Mouse (Mus musculus) liver, embryonic 15.5 days (tissue): ENCODE data around the gene Schip1. TPM values are rescaled to one million over a fixed set of nuclear protein-coding genes. Genes with fewer than 3 reads are reported as not detected.

Experiments
- ATAC-seq: fragments of 200-750 bp; cut with Nextera tagmentation; 2 replicates; pipeline ENCODE4 v1.8.0; 2017; ENCODE audit warnings: moderate number of reproducible peaks, mild to moderate bottlenecking, moderate library complexity; ENCODE audit not compliant: insufficient read depth
- H3K27ac ChIP-seq: fragments of 300-500 bp; sonication (generic); replicated peaks from 2 replicates; pipeline ENCODE4 v1.5.1; 2015; ENCODE audit warnings: mild to moderate bottlenecking, inconsistent platforms
- H3K27me3 ChIP-seq: fragments of 300-500 bp; sonication (generic); 2 replicates; pipeline ENCODE4 v1.6.1; 2015; ENCODE audit warnings: mild to moderate bottlenecking, inconsistent platforms
- H3K36me3 ChIP-seq: fragments of 300-500 bp; sonication (generic); replicated peaks from 2 replicates; pipeline ENCODE4 v1.6.1; 2015; ENCODE audit warnings: moderate library complexity, mild to moderate bottlenecking, inconsistent platforms
- H3K4me1 ChIP-seq: fragments of 300-500 bp; sonication (generic); replicated peaks from 2 replicates; pipeline ENCODE4 v1.6.1; 2015; ENCODE audit warnings: inconsistent platforms
- H3K4me2 ChIP-seq: fragments of 300-500 bp; sonication (generic); 2 replicates; pipeline ENCODE4 v1.6.1; 2015; ENCODE audit warnings: moderate library complexity, mild to moderate bottlenecking, inconsistent platforms
- H3K4me3 ChIP-seq: fragments of 300-500 bp; sonication (generic); replicated peaks from 2 replicates; pipeline ENCODE4 v1.5.1; 2015; ENCODE audit warnings: mild to moderate bottlenecking, inconsistent platforms
- H3K9ac ChIP-seq: fragments of 300-500 bp; sonication (generic); 2 replicates; pipeline ENCODE4 v1.6.1; 2015; ENCODE audit warnings: moderate library complexity, mild to moderate bottlenecking, inconsistent platforms
- H3K9me3 ChIP-seq: fragments of 300-500 bp; sonication (generic); replicated peaks from 2 replicates; pipeline ENCODE4 v1.6.1; 2016; ENCODE audit warnings: inconsistent platforms
- WGBS: fragments of 180-500 bp; shearing (Covaris S2); methylation state at CpG from one replicate; pipeline ENCODE4 v1.1.7; 2015; ENCODE audit warnings: mixed read lengths; ENCODE audit not compliant: insufficient replicate concordance; 5-methylcytosine and 5-hydroxymethylcytosine counted together
- polyA plus RNA-seq: library from polyadenylated mRNA; unstranded; fragments of >200 nt; fragmentation: Nextera tagmentation; extraction: Ambion mirVana; gene quantifications from 2 replicates; pipeline ENCODE4 v1.2.1, GENCODE M21; 2015

The Schip1 gene
- polyA plus RNA-seq = 2.0 and 2.4 TPM in 2 replicates

GRCm38 (mm10) chr3:68064731-68065130 lies at the start of gene Schip1:
TSS of gene Schip1 (plus strand) at chr3:68064802.
- Histone ChIP-seq H3K4me1 (no peaks in the 10 kb centered on the region), H3K36me3 (no peaks in the 10 kb centered on the region), H3K4me2 (no peak within 1 kb of the TSS), H3K27me3 (no peaks in the 10 kb centered on the region), H3K9ac (no peak within 1 kb of the TSS), H3K27ac (no peak within 1 kb of the TSS), H3K9me3 (no peaks in the 10 kb centered on the region), H3K4me3 (no peak within 1 kb of the TSS)
- ATAC-seq = no peak
- whole genome bisulfite sequencing = 30% methylated on average over 12 of the region's 12 CpGs

GRCm38 (mm10) chr3:68015786-68016185 lies 48.8 kb upstream of the Schip1 start:
- no peak overlapping the region for H3K9ac ChIP-seq
- H3K4me2 ChIP-seq = no peak overlapping the region
- H3K27me3 ChIP-seq = no peaks in the 10 kb centered on the region
- WGBS = 63% methylated on average over 1 of the region's 1 CpGs
- H3K4me1 ChIP-seq = no peaks in the 10 kb centered on the region
- no peak overlapping the region for H3K4me3 ChIP-seq
- no peak for ATAC-seq
- H3K9me3 ChIP-seq = no peaks in the 10 kb centered on the region
- no peak overlapping the region for H3K27ac ChIP-seq
- no peaks in the 10 kb centered on the region for H3K36me3 ChIP-seq

GRCm38 (mm10) chr3:68019401-68019800 lies 45.2 kb upstream of the Schip1 start:
- Histone ChIP-seq H3K9ac (no peak overlapping the region), H3K36me3 (no peaks in the 10 kb centered on the region), H3K27me3 (no peaks in the 10 kb centered on the region), H3K27ac (no peak overlapping the region), H3K4me3 (no peak overlapping the region), H3K9me3 (no peaks in the 10 kb centered on the region), H3K4me2 (no peak overlapping the region), H3K4me1 (no peaks in the 10 kb centered on the region)
- ATAC-seq = no peak
- 51% methylated on average over 4 of the region's 4 CpGs for WGBS

DNA sequence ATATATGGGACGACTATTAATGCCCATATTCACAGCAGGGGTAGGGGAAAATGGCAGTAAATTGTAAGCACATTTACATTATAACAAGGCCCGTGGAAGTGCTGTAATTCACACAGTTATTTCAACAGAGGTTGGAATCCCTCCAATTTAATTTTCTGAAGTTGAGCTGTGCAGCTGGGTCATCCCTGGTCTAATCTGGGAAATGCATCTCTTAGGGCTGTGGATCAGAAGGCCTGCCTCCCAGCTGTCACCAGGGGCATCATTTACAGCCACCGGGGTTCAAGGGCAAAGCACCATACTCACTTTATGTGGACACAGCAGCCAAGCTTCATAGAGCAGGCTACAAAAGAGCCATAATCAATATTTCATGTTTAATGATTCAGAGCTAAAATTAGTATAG lies 28.5 kb upstream of the Schip1 start:
- no peak overlapping the region for H3K4me2 ChIP-seq
- 45% methylated on average over 3 of the region's 3 CpGs for WGBS
- no peak overlapping the region for H3K4me3 ChIP-seq
- no peak for ATAC-seq
- no peaks in the 10 kb centered on the region for H3K9me3 ChIP-seq
- H3K9ac ChIP-seq = no peak overlapping the region
- H3K36me3 ChIP-seq = no peaks in the 10 kb centered on the region
- no peak overlapping the region for H3K27ac ChIP-seq
- no peaks in the 10 kb centered on the region for H3K27me3 ChIP-seq
- H3K4me1 ChIP-seq = no peaks in the 10 kb centered on the region

DNA sequence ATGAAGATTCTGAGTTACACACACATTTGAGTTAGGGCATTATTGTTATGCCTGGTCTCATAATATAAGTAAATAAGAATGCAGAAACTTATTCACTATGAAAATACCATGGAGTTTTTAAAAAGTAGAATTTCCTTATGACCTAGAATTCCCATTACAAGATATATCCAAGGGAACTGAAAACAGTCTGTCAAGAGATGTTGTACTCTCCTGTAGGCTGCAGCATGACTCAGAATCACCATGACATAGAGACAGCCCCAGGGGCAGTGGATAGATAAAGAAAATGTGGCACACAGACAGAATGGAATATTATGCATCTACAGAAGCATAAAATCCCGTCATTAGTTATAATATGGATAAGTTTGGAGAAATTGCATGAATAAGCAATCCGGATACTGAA lies 21.7 kb upstream of the Schip1 start:
- Histone ChIP-seq H3K36me3 (no peaks in the 10 kb centered on the region), H3K27ac (no peak overlapping the region), H3K9me3 (no peaks in the 10 kb centered on the region), H3K4me1 (no peaks in the 10 kb centered on the region), H3K4me3 (no peak overlapping the region), H3K27me3 (no peaks in the 10 kb centered on the region), H3K4me2 (no peak overlapping the region), H3K9ac (no peak overlapping the region)
- WGBS = 59% methylated on average over 2 of the region's 2 CpGs
- ATAC-seq = no peak

DNA sequence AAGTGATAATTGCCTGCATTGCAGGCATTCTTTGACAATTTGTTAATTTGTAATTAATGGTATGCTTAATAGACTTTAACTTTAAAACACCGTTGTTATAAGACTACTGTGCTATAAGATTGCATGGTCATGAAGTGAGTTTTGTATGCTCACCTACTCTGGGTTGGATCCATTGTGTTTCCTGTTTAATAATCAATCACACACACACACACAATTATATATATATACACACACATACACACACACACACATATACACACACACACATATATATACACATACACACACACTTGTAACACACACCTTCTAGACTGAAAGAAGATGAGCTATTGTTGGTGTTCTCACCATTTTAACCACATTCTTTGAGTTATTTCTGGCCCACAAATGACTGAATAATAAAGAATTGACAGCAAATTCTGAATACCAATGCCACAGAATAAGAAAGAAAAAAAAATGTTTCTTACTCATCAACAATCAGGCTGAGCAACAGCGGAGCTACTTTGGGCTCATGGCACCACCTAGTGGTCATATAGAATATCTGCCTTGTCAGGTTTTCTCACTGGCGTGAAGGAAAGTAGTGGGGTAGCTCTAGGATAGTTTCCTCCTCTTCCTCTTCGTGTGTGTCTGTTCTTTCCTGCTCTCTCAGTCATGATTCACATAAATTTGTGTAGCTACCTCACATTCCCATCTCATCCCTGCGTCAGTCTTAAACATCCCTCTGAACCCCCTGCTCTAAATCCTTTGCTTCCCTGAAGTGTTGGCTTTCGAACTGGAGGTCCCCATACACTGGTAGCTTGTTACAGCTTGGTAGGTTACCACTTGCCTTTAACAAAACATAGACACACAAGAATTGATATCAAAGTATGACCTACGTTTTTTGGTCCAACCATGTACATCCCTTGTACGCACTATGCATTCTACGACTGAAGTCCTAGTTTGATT lies 18.9 kb upstream of the Schip1 start:
- no peaks in the 10 kb centered on the region for H3K27me3 ChIP-seq

DNA sequence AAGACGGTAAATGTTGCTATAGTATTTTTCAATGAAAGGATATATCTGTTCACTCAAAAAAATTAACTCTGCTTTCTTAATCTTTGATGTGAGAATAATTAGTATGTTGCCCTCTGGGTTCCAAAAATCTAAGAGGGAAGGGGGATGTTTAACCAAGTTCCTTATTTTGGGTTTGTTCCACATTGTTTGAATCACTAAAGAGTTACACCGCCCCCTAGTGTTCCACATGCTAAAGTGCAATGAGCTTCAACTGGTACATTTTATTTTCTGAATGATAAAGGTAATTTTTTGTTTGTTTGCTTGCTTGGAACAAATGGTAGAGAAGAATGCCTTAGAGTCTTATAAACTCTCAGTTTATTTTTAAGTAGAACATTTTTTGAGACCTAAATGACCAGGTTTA lies 11.1 kb upstream of the Schip1 start:
- ATAC-seq = no peak

More for the DNA sequence above, 18.9 kb upstream of the Schip1 start:
- Histone ChIP-seq H3K27ac (no peak overlapping the region), H3K4me1 (no peaks in the 10 kb centered on the region), H3K9ac (no peak overlapping the region), H3K4me3 (no peak overlapping the region), H3K4me2 (no peak overlapping the region), H3K36me3 (no peaks in the 10 kb centered on the region), H3K9me3 (no peaks in the 10 kb centered on the region)
- ATAC-seq = no peak
- 41% methylated on average over 9 of the region's 9 CpGs for WGBS

GRCm38 (mm10) chr3:68055071-68055470 lies 9.5 kb upstream of the Schip1 start:
- 38% methylated on average over 13 of the region's 13 CpGs for WGBS
- no peak; the same call in 1 of the 2 replicates for ATAC-seq

More for the DNA sequence above, 11.1 kb upstream of the Schip1 start:
- H3K9me3 ChIP-seq = no peaks in the 10 kb centered on the region
- no peak overlapping the region for H3K9ac ChIP-seq
- H3K27ac ChIP-seq = no peak overlapping the region
- WGBS = 36% methylated on average over 2 of the region's 2 CpGs
- H3K4me1 ChIP-seq = no peaks in the 10 kb centered on the region
- no peak overlapping the region for H3K4me2 ChIP-seq
- no peaks in the 10 kb centered on the region for H3K27me3 ChIP-seq
- H3K36me3 ChIP-seq = no peaks in the 10 kb centered on the region
- H3K4me3 ChIP-seq = no peak overlapping the region

DNA sequence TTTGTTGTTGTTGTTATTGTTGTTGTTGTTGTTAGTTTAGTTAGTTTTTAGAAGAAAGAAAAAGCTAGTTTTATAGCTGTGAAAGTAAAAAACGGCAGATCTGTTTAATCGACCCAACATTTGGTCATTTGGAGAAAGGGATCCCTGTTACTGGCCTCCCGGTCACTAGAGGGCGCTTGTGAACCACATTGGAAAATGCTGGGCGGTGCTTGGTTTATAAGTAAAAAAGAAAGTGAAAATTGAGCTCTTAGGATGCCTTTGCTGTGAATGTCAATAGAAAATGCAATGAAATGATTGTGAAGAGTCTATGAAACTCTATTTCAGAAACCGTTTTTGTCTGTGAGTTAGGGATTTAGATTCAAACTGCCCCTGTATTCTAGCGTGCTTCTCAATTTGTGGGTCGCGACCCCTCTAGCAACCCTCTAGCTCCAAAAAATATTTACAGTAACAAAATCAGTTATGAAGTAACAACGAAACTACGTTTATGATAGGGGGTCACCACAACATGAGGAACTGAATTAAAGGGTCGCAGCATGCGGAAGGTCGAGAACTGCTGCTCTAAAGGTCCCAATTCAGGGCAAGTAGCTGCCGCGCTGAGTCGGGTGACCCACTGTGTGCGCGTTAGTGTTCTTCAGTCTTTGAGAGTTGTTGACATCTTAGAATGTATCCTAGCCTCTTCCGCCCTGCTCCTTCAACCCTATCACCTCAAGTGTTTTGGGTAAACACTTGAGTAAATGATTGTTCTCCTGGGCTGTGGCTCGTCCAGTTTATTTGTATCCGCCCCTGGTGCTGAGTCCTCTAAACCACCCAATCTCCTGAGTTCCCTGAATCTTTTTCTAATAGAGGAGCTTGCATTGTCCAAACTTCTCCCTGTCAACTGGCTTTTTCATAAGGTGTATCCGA lies 8.0 kb upstream of the Schip1 start:
- no peaks in the 10 kb centered on the region for H3K9me3 ChIP-seq
- no peaks in the 10 kb centered on the region for H3K27me3 ChIP-seq
- no peak overlapping the region for H3K9ac ChIP-seq
- 44% methylated on average over 23 of the region's 23 CpGs for WGBS
- H3K4me1 ChIP-seq = no peaks in the 10 kb centered on the region
- peak overlapping the region; percentile 42 for H3K4me3 ChIP-seq
- no peak overlapping the region for H3K27ac ChIP-seq
- peak overlapping the region; percentile 48 for H3K4me2 ChIP-seq
- no peaks in the 10 kb centered on the region for H3K36me3 ChIP-seq
- ATAC-seq = no peak

More at GRCm38 (mm10) chr3:68055071-68055470, 9.5 kb upstream of the Schip1 start:
- Histone ChIP-seq H3K36me3 (no peaks in the 10 kb centered on the region), H3K9ac (no peak overlapping the region), H3K4me2 (no peak overlapping the region), H3K27me3 (no peaks in the 10 kb centered on the region), H3K4me3 (no peak overlapping the region), H3K9me3 (no peaks in the 10 kb centered on the region), H3K27ac (no peak overlapping the region), H3K4me1 (no peaks in the 10 kb centered on the region)

DNA sequence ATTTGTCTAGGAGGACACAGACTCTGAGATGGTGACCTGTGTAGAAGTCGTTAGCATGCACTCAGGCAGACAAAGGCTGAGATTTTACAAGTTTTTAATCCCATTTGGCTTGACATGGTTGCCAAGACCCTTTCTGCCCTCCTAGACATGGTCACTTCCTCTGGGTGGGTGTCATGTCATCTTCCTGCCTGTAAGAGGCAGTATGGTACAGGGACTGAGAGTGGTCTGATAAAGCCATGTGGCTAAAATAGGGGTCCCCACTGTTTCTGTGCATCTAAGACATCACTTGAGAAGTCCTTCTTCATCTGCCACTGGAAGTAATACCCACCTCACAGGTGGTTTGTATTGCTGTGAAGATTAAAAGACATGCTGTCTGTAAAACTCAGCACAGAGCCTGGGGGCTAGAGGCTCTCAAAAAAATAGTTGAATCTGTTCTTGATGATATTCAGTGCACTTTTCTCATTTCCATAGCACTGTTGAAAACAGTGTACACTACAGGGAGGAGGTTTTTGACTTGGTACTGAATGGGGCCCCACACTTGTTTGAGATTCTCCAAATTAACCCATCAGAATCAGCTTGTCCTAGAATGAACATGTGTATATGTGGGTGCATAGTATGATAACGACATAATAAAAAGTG lies 5.3 kb upstream of the Schip1 start:
- Histone ChIP-seq H3K4me2 (no peak overlapping the region), H3K27me3 (no peaks in the 10 kb centered on the region), H3K4me3 (no peak overlapping the region), H3K9ac (no peak overlapping the region), H3K9me3 (no peaks in the 10 kb centered on the region), H3K27ac (no peak overlapping the region), H3K4me1 (no peaks in the 10 kb centered on the region), H3K36me3 (no peaks in the 10 kb centered on the region)
- no peak for ATAC-seq
- 30% methylated on average over 2 of the region's 2 CpGs for WGBS
